Mouse (Mus musculus): ENCODE measurements around the gene Ccdc124.
"Not testable (repeated sequence)": the region's sequence is repeated elsewhere in the genome, so short reads cannot be mapped to it uniquely, and the experiment has no call there.

Ccdc124 gene

GRCm38 (mm10) chr8:70895571-70896259, 22.0 kb upstream of the Ccdc124 start:
- not testable (repeated sequence) for DNase-seq (ENCODE audit: low spot score)

- no peak for DNase-seq (ENCODE audit: low spot score)
Measured at GRCm38 (mm10) chr8:70894771-70895545, 21.2 kb upstream of the Ccdc124 start.

- DNase-seq (ENCODE audit: low spot score) = no peak
Measured at GRCm38 (mm10) chr8:70894385-70894720, 20.6 kb upstream of the Ccdc124 start.

- DNase-seq (ENCODE audit: low spot score) = peak; percentile 80
Measured at GRCm38 (mm10) chr8:70893656-70894384, 20.1 kb upstream of the Ccdc124 start.

- no peak for DNase-seq (ENCODE audit: low spot score)
Measured at GRCm38 (mm10) chr8:70892896-70893655, 19.3 kb upstream of the Ccdc124 start.

GRCm38 (mm10) chr8:70892022-70892895, 18.5 kb upstream of the Ccdc124 start, which contains the start of gene Slc5a5:
TSS of gene Slc5a5 (minus strand) at chr8:70892757.
- DNase-seq (ENCODE audit: low spot score) = no peak

GRCm38 (mm10) chr8:70891356-70891755, 17.6 kb upstream of the Ccdc124 start:
- peak; percentile 83 for DNase-seq (ENCODE audit: low spot score)

GRCm38 (mm10) chr8:70890656-70891055, 16.9 kb upstream of the Ccdc124 start:
- no peak for DNase-seq (ENCODE audit: low spot score)

- DNase-seq (ENCODE audit: low spot score) = no peak
Measured at GRCm38 (mm10) chr8:70887669-70888068, 13.9 kb upstream of the Ccdc124 start.

- no peak for DNase-seq (ENCODE audit: low spot score)
Measured at GRCm38 (mm10) chr8:70885612-70886011, 11.9 kb upstream of the Ccdc124 start.

- DNase-seq (ENCODE audit: low spot score) = no peak
Measured at GRCm38 (mm10) chr8:70884683-70885082, 10.9 kb upstream of the Ccdc124 start.

- no peak for DNase-seq (ENCODE audit: low spot score)
Measured at GRCm38 (mm10) chr8:70884186-70884585, 10.5 kb upstream of the Ccdc124 start.

GRCm38 (mm10) chr8:70880546-70880945, 6.8 kb upstream of the Ccdc124 start:
- DNase-seq (ENCODE audit: low spot score) = no peak

- DNase-seq (ENCODE audit: low spot score) = no peak
Measured at GRCm38 (mm10) chr8:70880126-70880525, 6.4 kb upstream of the Ccdc124 start.

GRCm38 (mm10) chr8:70879500-70879899, 5.8 kb upstream of the Ccdc124 start:
- DNase-seq (ENCODE audit: low spot score) = no peak

GRCm38 (mm10) chr8:70878178-70878577, 4.4 kb upstream of the Ccdc124 start:
- no peak for DNase-seq (ENCODE audit: low spot score)

GRCm38 (mm10) chr8:70876382-70876781, 2.6 kb upstream of the Ccdc124 start:
- DNase-seq (ENCODE audit: low spot score) = no peak

GRCm38 (mm10) chr8:70874441-70874840, 706 bp upstream of the Ccdc124 start:
- DNase-seq (ENCODE audit: low spot score) = no peak

GRCm38 (mm10) chr8:70872643-70873363, 932 bp downstream of the Ccdc124 start:
- no peak for DNase-seq (ENCODE audit: low spot score)

- DNase-seq (ENCODE audit: low spot score) = no peak
Measured at GRCm38 (mm10) chr8:70871195-70871807, 2.4 kb downstream of the Ccdc124 start.

All from urinary bladder, postnatal 14 days (tissue).